Mouse (Mus musculus) hindbrain, embryonic 14.5 days (tissue): ENCODE measurements around the gene Ccdc61. TPM values are rescaled to one million over a fixed set of nuclear protein-coding genes. Genes with fewer than 3 reads are reported as not detected.

Source experiments
- ATAC-seq: fragments of 200-750 bp; cut with Nextera tagmentation; 2 replicates; pipeline ENCODE4 v1.8.0; 2017; ENCODE audit warnings: moderate number of reproducible peaks, mild to moderate bottlenecking, moderate TSS enrichment, moderate library complexity; ENCODE audit not compliant: low FRiP score
- DNase-seq: peaks from one replicate; pipeline ENCODE4 v3.0.0-alpha.2; 2015; ENCODE audit warnings: low spot score
- H3K27ac ChIP-seq: fragments of 300-500 bp; sonication (generic); 2 replicates; pipeline ENCODE4 v1.5.1; 2014; ENCODE audit warnings: mild to moderate bottlenecking, moderate library complexity
- H3K27me3 ChIP-seq: fragments of 300-500 bp; sonication (generic); 2 replicates; pipeline ENCODE4 v1.6.1; 2014; ENCODE audit warnings: mild to moderate bottlenecking, low read length, mixed read lengths; ENCODE audit not compliant: control insufficient read depth, insufficient read depth
- H3K36me3 ChIP-seq: fragments of 300-500 bp; sonication (generic); replicated peaks from 2 replicates; pipeline ENCODE4 v1.6.1; 2014; ENCODE audit not compliant: control insufficient read depth, insufficient read depth
- H3K4me1 ChIP-seq: fragments of 300-500 bp; sonication (generic); replicated peaks from 2 replicates; pipeline ENCODE4 v1.6.1; 2014; ENCODE audit warnings: antibody characterized with exemption, low read length, mixed read lengths; ENCODE audit not compliant: control insufficient read depth, insufficient read depth
- H3K4me2 ChIP-seq: fragments of 300-500 bp; sonication (generic); replicated peaks from 2 replicates; pipeline ENCODE4 v1.6.1; 2014; ENCODE audit warnings: mild to moderate bottlenecking, moderate library complexity
- H3K4me3 ChIP-seq: fragments of 300-500 bp; sonication (generic); replicated peaks from 2 replicates; pipeline ENCODE4 v1.5.1; 2014; ENCODE audit warnings: mild to moderate bottlenecking, low read length
- H3K9ac ChIP-seq: fragments of 300-500 bp; sonication (generic); 2 replicates; pipeline ENCODE4 v1.6.1; 2014
- H3K9me3 ChIP-seq: fragments of 300-500 bp; sonication (generic); 2 replicates; pipeline ENCODE4 v1.6.1; 2016; ENCODE audit warnings: low read length; ENCODE audit not compliant: control insufficient read depth
- WGBS: fragments of 180-500 bp; shearing (Covaris S2); extraction: QIAGEN DNeasy Blood & Tissue Kit; methylation state at CpG from one replicate; pipeline ENCODE4 v1.1.7; 2014; 5-methylcytosine and 5-hydroxymethylcytosine counted together
- polyA plus RNA-seq: library from polyadenylated mRNA; unstranded; fragments of >200 nt; fragmentation: Nextera tagmentation; extraction: Ambion mirVana; gene quantifications from 2 replicates; pipeline ENCODE4 v1.2.1, GENCODE M21; 2014

The Ccdc61 gene
- polyA plus RNA-seq, 1 experiment from 2014 or later, result 23.9 TPM

DNA sequence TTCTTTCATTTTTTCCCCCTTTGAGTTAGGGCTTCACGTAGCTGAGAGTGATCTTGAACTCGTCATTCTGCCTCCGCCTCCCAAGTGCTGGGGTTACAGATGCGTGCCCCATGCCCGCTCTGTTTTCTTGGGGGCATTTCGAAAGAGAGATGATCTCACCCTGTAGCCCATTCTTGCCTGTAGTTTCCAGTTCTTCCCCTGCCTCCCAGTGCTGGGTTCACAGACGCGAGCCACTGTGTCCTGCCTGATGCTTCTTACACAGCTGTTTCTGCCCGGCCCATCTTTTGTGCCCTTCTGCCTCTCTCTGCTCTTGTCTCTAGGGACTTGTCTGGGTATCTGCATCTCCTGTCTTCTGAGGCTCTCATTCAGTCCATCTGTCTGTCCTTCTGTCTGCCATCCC is 32.6 kb upstream of the Ccdc61 start:
- ATAC-seq, result no peak; the same call in 1 of the 2 replicates
- Histone ChIP-seq H3K27me3 (no peaks in the 10 kb centered on the region), H3K4me3 (no peak overlapping the region), H3K4me2 (peak overlapping the region; percentile 31), H3K4me1 (peaks cover 27% of the 10 kb centered on the region), H3K9ac (0 out of 2 replicates have a peak overlapping the region, but pooled peaks have one; percentile 21), H3K36me3 (peaks cover 56% of the 10 kb centered on the region), H3K9me3 (no peaks in the 10 kb centered on the region), H3K27ac (peak overlapping the region; percentile 78)
- WGBS, result 35% methylated on average over 9 of the region's 9 CpGs
- DNase-seq, result no peak

DNA sequence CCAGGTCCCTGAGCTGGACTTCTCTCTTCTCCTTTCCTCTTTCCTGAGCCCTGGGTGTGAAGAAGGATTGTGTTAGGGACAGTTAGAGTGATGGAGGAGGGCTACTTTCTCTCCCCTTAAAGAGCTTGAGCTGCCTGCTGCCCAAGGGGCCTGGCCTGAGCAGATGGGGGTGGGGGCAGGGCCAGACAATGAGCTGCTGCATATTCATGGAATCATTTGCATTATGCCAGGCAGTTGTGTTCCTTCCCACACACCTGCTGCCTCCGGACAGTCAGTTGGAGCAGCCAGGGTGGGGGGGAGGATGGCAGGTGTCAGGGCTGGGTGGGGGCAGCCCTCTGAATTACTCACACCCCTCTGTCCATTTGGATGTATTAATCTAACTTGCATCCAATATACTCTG is 32.2 kb upstream of the Ccdc61 start:
- peak overlapping the region; percentile 78 for H3K27ac ChIP-seq
- peak; percentile 78 for ATAC-seq
- H3K4me3 ChIP-seq, result no peak overlapping the region
- H3K27me3 ChIP-seq, result no peaks in the 10 kb centered on the region
- no peak for DNase-seq
- WGBS, result 12% methylated on average over 1 of the region's 1 CpGs
- peak overlapping the region; percentile 31 for H3K4me2 ChIP-seq
- peak overlapping the region; percentile 21; the same call in 1 of the 2 replicates for H3K9ac ChIP-seq
- H3K9me3 ChIP-seq, result no peaks in the 10 kb centered on the region
- peaks cover 24% of the 10 kb centered on the region for H3K4me1 ChIP-seq
- H3K36me3 ChIP-seq, result peaks cover 52% of the 10 kb centered on the region

DNA sequence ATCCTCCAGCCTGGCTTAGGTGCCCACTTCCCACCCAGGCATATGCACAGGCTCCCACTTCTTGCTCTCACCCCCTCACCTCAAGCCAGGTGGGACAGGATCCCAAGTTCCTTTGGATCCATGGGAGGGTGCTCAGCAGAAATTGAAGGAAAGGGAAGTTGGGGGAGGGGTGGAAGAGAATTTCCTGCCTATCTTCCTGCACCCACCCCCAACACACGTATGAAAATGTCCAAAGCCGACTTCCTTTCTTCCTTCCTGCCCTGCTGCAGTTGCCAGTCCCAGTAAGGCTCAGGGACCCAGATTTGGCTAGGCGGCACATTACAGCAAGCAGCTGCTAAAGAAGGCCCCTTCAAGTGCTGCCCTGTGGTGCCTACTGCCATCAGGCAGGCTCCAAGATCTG is 17.5 kb upstream of the Ccdc61 start:
- 37% methylated on average over 3 of the region's 3 CpGs for WGBS
- H3K27me3 ChIP-seq, result no peaks in the 10 kb centered on the region
- ATAC-seq (no peak), DNase-seq (no peak)
- H3K4me3 ChIP-seq, result peak overlapping the region; percentile 93
- H3K4me2 ChIP-seq, result peak overlapping the region; percentile 83
- no peaks in the 10 kb centered on the region for H3K9me3 ChIP-seq
- H3K4me1 ChIP-seq, result peaks cover 49% of the 10 kb centered on the region
- H3K36me3 ChIP-seq, result no peaks in the 10 kb centered on the region
- peak overlapping the region; percentile 99 for H3K9ac ChIP-seq
- H3K27ac ChIP-seq, result peak overlapping the region; percentile 95; the same call in 1 of the 2 replicates

DNA sequence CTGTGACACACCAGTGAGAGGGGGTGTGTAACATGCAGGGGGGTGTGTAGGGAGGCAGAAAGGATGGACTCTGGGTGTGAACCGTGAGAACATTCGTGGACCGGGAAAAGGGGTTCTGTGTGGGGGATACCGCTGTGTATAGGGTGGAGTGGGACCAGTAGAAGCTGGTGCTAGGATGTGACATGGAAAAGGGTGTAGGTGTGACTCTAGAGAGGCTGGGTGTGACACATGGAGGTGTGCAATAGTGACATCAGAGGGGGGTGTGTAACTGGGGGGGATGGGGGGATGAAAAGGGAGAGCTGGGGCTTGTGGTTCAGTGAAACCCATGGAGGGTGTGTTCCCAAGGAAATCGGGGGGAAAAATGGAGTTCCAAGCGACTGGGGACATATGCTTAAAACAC is 16.7 kb upstream of the Ccdc61 start:
- DNase-seq (no peak), ATAC-seq (no peak; the same call in 1 of the 2 replicates)
- Histone ChIP-seq H3K36me3 (no peaks in the 10 kb centered on the region), H3K9me3 (no peaks in the 10 kb centered on the region), H3K9ac (peak overlapping the region; percentile 99), H3K4me2 (peak overlapping the region; percentile 83), H3K27ac (peak overlapping the region; percentile 95), H3K4me3 (peak overlapping the region; percentile 93), H3K27me3 (no peaks in the 10 kb centered on the region), H3K4me1 (peaks cover 56% of the 10 kb centered on the region)
- WGBS, result 36% methylated on average over 6 of the region's 6 CpGs

DNA sequence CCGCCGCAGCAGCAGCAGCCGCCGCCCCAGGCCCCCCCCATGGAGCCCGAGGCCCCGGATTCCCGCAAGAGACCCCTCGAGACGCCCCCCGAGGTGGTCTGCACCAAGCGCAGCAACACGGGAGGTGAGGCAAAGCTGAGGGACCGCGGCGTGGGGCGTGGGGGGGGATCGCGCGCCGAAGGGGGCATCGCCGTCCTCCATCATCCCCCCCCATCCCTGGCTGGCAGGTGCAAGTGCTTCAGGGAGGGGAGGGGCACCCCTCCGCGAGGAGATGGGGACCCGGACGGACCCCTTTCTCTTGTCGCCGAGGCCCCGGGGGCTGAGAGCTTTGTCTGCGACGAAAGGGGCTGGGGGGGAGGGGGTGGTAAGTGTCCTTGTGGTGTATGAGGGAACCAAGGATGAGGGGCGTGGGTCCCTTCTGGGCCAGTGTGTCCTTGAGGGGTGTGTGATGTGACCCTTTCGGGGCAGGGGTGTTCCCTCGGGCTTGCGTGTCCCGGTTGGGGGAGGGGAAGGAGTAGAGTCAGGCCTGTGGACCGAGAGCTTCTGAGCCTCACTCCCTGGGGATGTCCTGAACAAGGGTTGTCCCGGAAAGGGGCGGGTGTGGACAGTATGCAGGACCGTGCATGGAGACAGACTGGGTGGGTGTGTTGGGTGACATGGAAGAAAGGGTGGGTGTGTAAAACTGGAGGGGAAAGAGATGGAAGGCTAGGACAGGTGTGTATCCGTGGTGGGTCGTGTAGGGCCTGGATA is 16.0 kb upstream of the Ccdc61 start:
- no peak for DNase-seq
- peak overlapping the region; percentile 93 for H3K4me3 ChIP-seq
- ATAC-seq, result peak; percentile 12
- H3K27ac ChIP-seq, result peak overlapping the region; percentile 95
- peak overlapping the region; percentile 83 for H3K4me2 ChIP-seq
- H3K36me3 ChIP-seq, result no peaks in the 10 kb centered on the region
- H3K9me3 ChIP-seq, result no peaks in the 10 kb centered on the region
- WGBS, result 2% methylated on average over 32 of the region's 42 CpGs
- peak overlapping the region; percentile 99 for H3K9ac ChIP-seq
- peaks cover 56% of the 10 kb centered on the region for H3K4me1 ChIP-seq
- no peaks in the 10 kb centered on the region for H3K27me3 ChIP-seq

DNA sequence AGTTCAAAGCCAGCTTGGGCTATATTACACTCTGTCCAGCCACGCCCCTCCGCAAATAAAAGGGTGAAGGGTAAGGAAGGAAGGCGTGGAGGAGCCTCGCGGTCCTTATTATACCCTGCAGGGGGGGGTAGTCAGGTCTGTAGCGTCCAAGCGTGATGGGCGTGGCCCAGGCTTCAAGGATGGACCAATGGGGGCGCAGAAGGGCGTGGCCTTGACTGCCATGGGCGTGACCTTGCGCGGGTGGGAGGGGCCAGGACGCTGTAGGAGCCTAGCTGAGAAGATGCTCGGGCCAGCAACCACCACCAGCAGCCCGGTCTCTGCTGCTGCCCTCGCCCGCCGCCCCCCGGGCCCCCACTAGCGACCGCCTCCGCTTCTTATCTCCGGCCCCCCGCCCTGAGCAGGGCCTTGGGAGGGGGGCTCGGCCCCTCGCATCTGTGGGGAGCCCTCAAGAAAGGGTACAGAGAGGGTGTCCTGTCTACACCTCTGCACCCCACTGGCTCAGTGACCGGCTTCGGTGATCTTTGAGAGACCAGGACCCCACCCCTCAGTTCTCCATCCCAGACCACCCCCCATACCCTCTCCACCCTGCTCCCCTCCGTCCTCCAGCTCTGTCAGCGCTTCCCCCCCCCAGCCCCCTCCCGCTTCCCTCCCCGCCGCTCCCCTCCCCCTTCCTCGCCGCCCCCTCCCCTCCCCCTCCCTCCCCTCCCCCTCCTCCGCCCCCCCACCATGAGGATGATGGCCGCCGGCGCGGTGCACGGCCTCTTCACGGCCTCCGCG is 15.1 kb upstream of the Ccdc61 start, which contains the start of gene Nova2:
Gene Nova2 (plus strand): TSS at position 727 of the 777 bp plus-strand sequence.
- Histone ChIP-seq H3K9me3 (no peaks in the 10 kb centered on the region), H3K9ac (peak within 1 kb of the TSS; percentile 99), H3K27ac (peak within 1 kb of the TSS; percentile 97), H3K27me3 (no peaks in the 10 kb centered on the region), H3K4me2 (peak within 1 kb of the TSS; percentile 83), H3K4me1 (peaks cover 57% of the 10 kb centered on the region), H3K36me3 (no peaks in the 10 kb centered on the region), H3K4me3 (peak within 1 kb of the TSS; percentile 93)
- peak; percentile 95 for DNase-seq
- under 1% methylated on average over 17 of the region's 45 CpGs for WGBS
- peak; percentile 87 for ATAC-seq

DNA sequence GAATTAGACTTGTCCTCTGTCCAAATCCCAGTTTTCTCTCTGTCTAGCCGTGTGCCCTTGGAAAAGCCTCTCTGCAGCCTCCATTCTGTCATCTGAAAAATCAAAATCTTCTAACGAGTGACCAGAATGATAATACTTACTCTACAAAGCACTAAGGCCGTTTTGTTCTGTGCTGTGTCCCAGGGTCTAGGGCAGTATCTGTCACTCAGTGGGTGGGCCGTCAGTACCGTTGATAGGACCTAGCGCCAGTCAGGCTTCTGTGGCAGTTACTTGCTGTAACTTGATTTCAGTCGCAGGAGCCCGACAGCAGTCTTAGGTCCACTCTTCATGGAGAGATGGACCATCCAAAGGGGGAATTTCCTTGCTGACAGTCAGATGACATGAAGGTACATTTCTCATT is 14.1 kb upstream of the Ccdc61 start:
- Histone ChIP-seq H3K9ac (peak overlapping the region; percentile 32), H3K4me3 (0 out of 2 replicates have a peak overlapping the region, but pooled peaks have one; percentile 93), H3K9me3 (no peaks in the 10 kb centered on the region), H3K4me2 (peak overlapping the region; percentile 61), H3K36me3 (no peaks in the 10 kb centered on the region), H3K27me3 (no peaks in the 10 kb centered on the region), H3K4me1 (peaks cover 57% of the 10 kb centered on the region), H3K27ac (peak overlapping the region; percentile 97)
- DNase-seq (no peak), ATAC-seq (no peak)
- WGBS, result 4% methylated on average over 8 of the region's 8 CpGs

DNA sequence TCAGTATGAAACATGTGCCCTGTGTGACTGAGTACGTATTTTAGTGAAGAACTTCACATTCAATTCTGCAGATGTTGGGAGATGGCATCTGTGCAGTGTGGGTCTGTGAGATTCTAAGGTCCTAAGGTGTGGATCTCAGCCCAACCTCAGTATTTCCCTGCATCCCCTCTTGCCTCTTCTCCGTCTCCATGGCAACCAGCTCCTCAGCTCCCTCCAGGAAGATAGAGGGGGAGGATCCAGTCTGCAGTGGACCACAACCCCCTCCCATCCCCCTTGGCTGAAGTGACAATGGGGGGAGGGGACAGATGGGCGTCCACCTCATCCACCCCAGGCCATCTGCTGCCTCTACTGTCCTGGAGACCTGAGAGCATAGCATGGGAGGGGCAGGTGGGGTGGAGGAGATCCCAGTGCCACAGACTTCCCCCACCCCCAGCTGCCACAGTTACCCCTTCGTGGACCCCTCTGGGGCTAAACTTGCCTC is 13.5 kb upstream of the Ccdc61 start:
- Histone ChIP-seq H3K27ac (peak overlapping the region; percentile 97), H3K4me1 (peaks cover 57% of the 10 kb centered on the region), H3K4me3 (0 out of 2 replicates have a peak overlapping the region, but pooled peaks have one; percentile 1), H3K9me3 (no peaks in the 10 kb centered on the region), H3K9ac (peak overlapping the region; percentile 32), H3K4me2 (peak overlapping the region; percentile 61), H3K27me3 (no peaks in the 10 kb centered on the region), H3K36me3 (no peaks in the 10 kb centered on the region)
- WGBS, result 5% methylated on average over 4 of the region's 4 CpGs
- ATAC-seq (peak; percentile 13), DNase-seq (peak; percentile 74)

DNA sequence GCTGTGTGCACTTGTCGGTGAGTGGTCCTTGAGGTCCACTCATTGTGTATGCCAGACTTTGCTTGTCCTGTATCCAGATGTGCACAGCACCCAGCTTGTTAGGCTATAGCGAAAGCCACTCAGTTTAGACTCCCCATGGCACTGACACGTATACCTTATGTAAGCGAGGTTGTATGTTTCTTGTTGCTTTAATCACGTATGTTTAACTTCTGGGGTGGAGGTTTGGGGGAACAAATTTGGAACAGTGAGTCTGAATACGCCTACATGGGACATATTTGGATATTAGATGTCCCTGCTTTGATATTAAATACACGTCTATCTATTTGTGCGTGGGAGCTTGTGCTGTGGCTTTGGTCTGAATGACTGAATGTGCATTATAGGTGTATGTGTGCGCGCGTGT is 13.1 kb upstream of the Ccdc61 start:
- Histone ChIP-seq H3K4me3 (0 out of 2 replicates have a peak overlapping the region, but pooled peaks have one; percentile 1), H3K36me3 (no peaks in the 10 kb centered on the region), H3K9ac (0 out of 2 replicates have a peak overlapping the region, but pooled peaks have one; percentile 32), H3K4me2 (peak overlapping the region; percentile 61), H3K4me1 (peaks cover 52% of the 10 kb centered on the region), H3K27me3 (no peaks in the 10 kb centered on the region), H3K9me3 (no peaks in the 10 kb centered on the region), H3K27ac (peak overlapping the region; percentile 97)
- 45% methylated on average over 11 of the region's 11 CpGs for WGBS
- ATAC-seq, result 0 out of 2 replicates have a peak, but pooled peaks have one; percentile 0
- peak; percentile 29 for DNase-seq
